Mouse (Mus musculus) lung, adult 2 months (tissue): ENCODE results near the gene Magi2.

Experiments
- CTCF ChIP-seq: fragments of 200-500 bp; IDR thresholded peaks from 2 replicates; pipeline ENCODE4 v1.5.1; 2011; ENCODE audit warnings: mild to moderate bottlenecking, low read length, control low read depth; ENCODE audit not compliant: insufficient read depth
- POLR2A ChIP-seq: fragments of 200-500 bp; IDR thresholded peaks from 2 replicates; pipeline ENCODE4 v1.6.1; 2011; ENCODE audit warnings: low read depth, mild to moderate bottlenecking, control low read depth, low read length, borderline replicate concordance; ENCODE audit errors: extremely low read depth

DNA sequence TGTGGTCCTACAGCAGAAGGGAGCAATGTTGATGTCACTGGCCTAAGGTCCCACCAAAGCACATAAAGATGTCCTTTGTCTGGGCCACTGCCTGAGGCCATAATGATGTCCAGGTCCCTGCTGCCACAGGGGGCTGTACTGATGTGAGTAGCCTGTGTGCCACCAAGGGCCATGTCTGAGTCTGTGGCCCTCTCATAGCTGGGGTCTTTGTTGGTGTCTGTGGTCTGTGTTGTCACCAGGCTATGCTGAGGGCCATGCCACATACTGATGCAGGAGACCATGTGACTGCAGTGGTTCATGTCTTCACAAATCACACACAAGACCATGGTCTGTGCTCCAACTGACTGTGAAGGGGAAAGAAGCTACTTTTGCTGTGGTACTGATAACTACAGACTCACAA is 1015.7 kb downstream of the Magi2 start:
- TF ChIP-seq POLR2A (no peak), CTCF (no peak)
